Mouse (Mus musculus): ENCODE results near the gene Capn2.

- TF ChIP-seq POLR2A (IDR thresholded peaks at IDR 0.05; ENCODE audit: borderline replicate concordance, control insufficient read depth, low read depth, low read length) (no peak), CTCF (IDR thresholded peaks at IDR 0.05; ENCODE audit: control insufficient read depth, insufficient read depth, low read length) (no peak)
These were observed 86.7 kb downstream of the Capn2 start for GRCm38 (mm10) chr1:182430676-182431075.

Data from bone marrow, adult 2 months (tissue).